Mouse (Mus musculus): ENCODE results near the gene Snx9. TPM values are rescaled to one million over a fixed set of nuclear protein-coding genes. Genes with fewer than 3 reads are reported as not detected.

Gene Snx9
- polyA plus RNA-seq, 1 experiment = 66.3 TPM

DNA sequence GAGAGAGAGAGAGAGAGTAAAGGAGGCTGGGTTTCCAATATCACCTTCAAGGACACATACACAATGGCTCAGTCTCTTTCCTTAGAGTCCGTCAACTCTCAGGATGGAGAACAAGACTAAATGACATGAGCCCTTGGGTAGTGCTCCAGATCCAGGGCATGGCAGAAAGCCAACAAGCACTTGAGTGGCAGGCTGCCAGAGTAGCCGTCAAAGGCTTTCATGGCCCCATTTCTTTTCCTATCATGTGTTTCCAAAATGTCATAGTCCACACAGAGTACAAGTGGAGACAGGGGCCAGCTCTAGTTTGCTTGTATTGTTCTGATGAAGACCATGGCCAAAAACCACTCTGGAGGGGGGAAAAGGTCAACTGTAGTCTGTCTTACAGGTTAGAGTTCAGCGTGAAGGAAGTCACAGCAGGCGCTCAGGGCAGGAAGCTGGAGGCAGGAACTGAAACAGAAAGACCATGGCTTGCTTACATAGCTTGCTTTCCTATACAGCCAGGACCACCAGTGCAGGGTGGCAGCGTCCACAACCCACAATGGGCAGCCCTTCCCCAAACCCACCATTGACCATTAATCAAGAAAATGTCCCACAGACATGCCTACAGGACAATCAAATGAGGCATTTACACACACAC, 43.9 kb upstream of the Snx9 start:
- 51% methylated on average over 5 of the region's 5 CpGs for WGBS

DNA sequence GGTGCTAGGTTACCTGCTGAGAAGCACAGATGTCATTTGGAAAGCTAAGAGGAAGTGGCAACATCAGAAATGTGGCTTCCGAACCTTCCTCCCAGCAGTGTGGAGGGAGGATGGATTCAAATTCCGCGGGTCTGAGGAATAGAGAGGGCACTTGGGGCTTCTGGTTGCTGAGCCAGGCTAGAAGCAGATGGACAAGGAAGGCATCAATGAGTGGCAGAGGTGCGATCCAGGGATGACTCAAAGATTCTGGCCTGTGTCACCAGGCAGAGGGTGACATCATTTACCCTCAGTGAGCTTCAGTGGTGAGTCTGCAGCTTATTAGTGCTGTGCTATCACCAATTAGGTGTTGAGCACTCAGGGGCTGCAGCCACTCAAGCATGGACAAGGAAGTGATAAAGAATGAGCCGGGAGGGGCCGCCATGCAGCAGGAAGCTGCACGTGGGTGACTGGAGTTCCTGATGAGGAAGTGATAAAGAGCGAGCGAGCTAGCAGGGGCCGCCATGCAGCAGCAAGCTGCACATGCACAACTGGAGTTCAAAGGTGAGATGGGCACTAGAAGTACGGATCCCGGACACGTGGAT, 42.8 kb upstream of the Snx9 start:
- 31% methylated on average over 13 of the region's 13 CpGs for WGBS
- no peaks in the 10 kb centered on the region for H3K36me3 ChIP-seq (ENCODE audit: control insufficient read depth, insufficient read depth, low read length)
- TF ChIP-seq CTCF (IDR thresholded peaks at IDR 0.05; ENCODE audit: extremely low read depth, insufficient read length, insufficient replicate concordance, low read depth, low read length) (no peak), POLR2A (IDR thresholded peaks at IDR 0.05; ENCODE audit: low read depth, low read length) (no peak)
- peak overlapping the region; percentile 55 for H3K27ac ChIP-seq (ENCODE audit: insufficient read depth, low read depth, low read length)
- peaks cover 58% of the 10 kb centered on the region for H3K4me1 ChIP-seq (ENCODE audit: control insufficient read depth, insufficient read depth, insufficient read length, low read length)
- no peaks in the 10 kb centered on the region for H3K27me3 ChIP-seq (ENCODE audit: control insufficient read depth, insufficient read depth, low read length)
- H3K4me3 ChIP-seq (ENCODE audit: low read depth, low read length) = no peak overlapping the region

More for the DNA sequence above, 43.9 kb upstream of the Snx9 start:
- H3K4me1 ChIP-seq (ENCODE audit: control insufficient read depth, insufficient read depth, insufficient read length, low read length) = peaks cover 53% of the 10 kb centered on the region
- TF ChIP-seq POLR2A (IDR thresholded peaks at IDR 0.05; ENCODE audit: low read depth, low read length) (no peak), CTCF (IDR thresholded peaks at IDR 0.05; ENCODE audit: extremely low read depth, insufficient read length, insufficient replicate concordance, low read depth, low read length) (no peak)
- H3K36me3 ChIP-seq (ENCODE audit: control insufficient read depth, insufficient read depth, low read length) = no peaks in the 10 kb centered on the region
- no peak overlapping the region for H3K4me3 ChIP-seq (ENCODE audit: low read depth, low read length)
- H3K27ac ChIP-seq (ENCODE audit: insufficient read depth, low read depth, low read length) = peak overlapping the region; percentile 48; the same call in 1 of the 2 replicates
- H3K27me3 ChIP-seq (ENCODE audit: control insufficient read depth, insufficient read depth, low read length) = no peaks in the 10 kb centered on the region

DNA sequence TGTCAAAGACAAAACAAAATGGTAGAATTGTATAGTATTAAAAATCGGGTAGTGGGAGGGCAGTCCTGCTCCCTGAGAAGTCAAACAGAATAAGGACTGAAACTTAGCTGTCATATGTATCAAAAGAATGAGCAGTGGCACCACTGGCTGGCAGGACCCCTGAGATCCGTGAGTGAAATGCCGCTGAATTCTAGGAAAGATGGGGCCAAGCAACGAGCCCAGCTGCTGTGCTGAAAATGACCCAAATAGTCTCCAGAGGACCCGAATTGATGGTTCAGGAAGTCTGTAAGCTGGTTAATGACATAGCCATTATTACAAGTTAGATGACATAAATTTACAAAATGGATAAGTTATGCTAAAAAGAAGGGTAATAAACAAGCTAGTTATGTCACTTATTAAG, 42.2 kb upstream of the Snx9 start:
- 70% methylated on average over 5 of the region's 5 CpGs for WGBS
- Histone ChIP-seq H3K4me1 (ENCODE audit: control insufficient read depth, insufficient read depth, insufficient read length, low read length) (peaks cover 57% of the 10 kb centered on the region), H3K4me3 (ENCODE audit: low read depth, low read length) (no peak overlapping the region), H3K27me3 (ENCODE audit: control insufficient read depth, insufficient read depth, low read length) (no peaks in the 10 kb centered on the region), H3K36me3 (ENCODE audit: control insufficient read depth, insufficient read depth, low read length) (no peaks in the 10 kb centered on the region), H3K27ac (ENCODE audit: insufficient read depth, low read depth, low read length) (peak overlapping the region; percentile 55)
- TF ChIP-seq POLR2A (IDR thresholded peaks at IDR 0.05; ENCODE audit: low read depth, low read length) (no peak), CTCF (IDR thresholded peaks at IDR 0.05; ENCODE audit: extremely low read depth, insufficient read length, insufficient replicate concordance, low read depth, low read length) (no peak)

DNA sequence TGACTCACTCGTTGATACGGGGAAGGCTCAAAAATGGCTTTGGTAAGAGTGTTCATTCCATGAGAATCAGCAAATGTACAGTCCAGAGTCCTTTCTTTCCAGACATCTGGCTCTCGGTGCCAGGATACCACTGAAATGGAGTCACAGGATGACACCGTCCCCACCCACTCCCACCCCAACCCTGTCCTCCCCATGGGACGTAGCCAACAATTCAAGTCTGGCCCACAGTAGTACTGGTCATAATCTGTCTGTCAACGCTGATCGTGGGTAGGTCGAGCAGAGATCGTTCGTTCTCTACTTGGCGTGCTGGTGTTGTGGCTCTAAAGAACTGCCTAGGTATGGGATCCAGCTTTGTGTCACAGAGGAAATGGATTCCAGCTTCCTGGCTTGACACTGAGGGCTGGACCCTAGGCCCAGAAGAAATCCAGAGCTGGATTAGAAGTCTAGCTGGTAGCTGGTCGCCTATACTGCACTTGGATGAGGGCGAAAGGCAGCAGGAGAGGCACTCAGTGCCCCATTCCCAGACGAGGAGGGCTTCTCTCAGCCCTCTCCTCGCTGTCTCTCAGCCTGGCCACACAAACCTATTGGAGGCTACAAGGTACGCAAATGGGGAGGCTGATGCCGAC, 41.6 kb upstream of the Snx9 start:
- Histone ChIP-seq H3K27me3 (ENCODE audit: control insufficient read depth, insufficient read depth, low read length) (no peaks in the 10 kb centered on the region), H3K4me3 (ENCODE audit: low read depth, low read length) (peak overlapping the region; percentile 13; the same call in 1 of the 2 replicates), H3K36me3 (ENCODE audit: control insufficient read depth, insufficient read depth, low read length) (no peaks in the 10 kb centered on the region), H3K4me1 (ENCODE audit: control insufficient read depth, insufficient read depth, insufficient read length, low read length) (peaks cover 55% of the 10 kb centered on the region), H3K27ac (ENCODE audit: insufficient read depth, low read depth, low read length) (peak overlapping the region; percentile 68)
- TF ChIP-seq CTCF (IDR thresholded peaks at IDR 0.05; ENCODE audit: extremely low read depth, insufficient read length, insufficient replicate concordance, low read depth, low read length) (no peak), POLR2A (IDR thresholded peaks at IDR 0.05; ENCODE audit: low read depth, low read length) (no peak)
- WGBS = 89% methylated on average over 17 of the region's 17 CpGs

DNA sequence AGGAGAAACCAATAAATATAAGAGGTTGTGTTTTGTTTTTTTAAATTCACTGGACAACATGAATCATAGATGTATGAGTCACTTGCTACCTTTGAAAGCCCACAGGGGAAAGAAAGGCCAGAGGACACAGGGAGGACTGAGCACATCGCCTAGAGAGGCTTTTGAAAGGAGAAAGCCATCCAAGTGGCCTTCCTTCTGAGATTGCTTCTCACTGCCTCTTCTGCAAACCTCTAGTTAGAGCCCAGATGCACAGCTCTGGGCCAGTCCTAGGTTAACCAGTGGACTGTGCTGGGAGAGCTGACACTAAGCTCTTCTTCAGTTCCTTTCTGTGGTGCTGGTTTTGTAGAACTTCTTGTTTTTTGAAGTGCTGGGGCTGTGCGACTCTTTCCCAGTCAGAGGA, 40.9 kb upstream of the Snx9 start:
- H3K4me3 ChIP-seq (ENCODE audit: low read depth, low read length) = peak overlapping the region; percentile 20; the same call in 1 of the 2 replicates
- H3K4me1 ChIP-seq (ENCODE audit: control insufficient read depth, insufficient read depth, insufficient read length, low read length) = peaks cover 55% of the 10 kb centered on the region
- TF ChIP-seq POLR2A (IDR thresholded peaks at IDR 0.05; ENCODE audit: low read depth, low read length) (no peak), CTCF (IDR thresholded peaks at IDR 0.05; ENCODE audit: extremely low read depth, insufficient read length, insufficient replicate concordance, low read depth, low read length) (no peak)
- H3K36me3 ChIP-seq (ENCODE audit: control insufficient read depth, insufficient read depth, low read length) = no peaks in the 10 kb centered on the region
- H3K27me3 ChIP-seq (ENCODE audit: control insufficient read depth, insufficient read depth, low read length) = no peaks in the 10 kb centered on the region
- WGBS = 70% methylated on average over 2 of the region's 2 CpGs
- peak overlapping the region; percentile 34 for H3K27ac ChIP-seq (ENCODE audit: insufficient read depth, low read depth, low read length)

DNA sequence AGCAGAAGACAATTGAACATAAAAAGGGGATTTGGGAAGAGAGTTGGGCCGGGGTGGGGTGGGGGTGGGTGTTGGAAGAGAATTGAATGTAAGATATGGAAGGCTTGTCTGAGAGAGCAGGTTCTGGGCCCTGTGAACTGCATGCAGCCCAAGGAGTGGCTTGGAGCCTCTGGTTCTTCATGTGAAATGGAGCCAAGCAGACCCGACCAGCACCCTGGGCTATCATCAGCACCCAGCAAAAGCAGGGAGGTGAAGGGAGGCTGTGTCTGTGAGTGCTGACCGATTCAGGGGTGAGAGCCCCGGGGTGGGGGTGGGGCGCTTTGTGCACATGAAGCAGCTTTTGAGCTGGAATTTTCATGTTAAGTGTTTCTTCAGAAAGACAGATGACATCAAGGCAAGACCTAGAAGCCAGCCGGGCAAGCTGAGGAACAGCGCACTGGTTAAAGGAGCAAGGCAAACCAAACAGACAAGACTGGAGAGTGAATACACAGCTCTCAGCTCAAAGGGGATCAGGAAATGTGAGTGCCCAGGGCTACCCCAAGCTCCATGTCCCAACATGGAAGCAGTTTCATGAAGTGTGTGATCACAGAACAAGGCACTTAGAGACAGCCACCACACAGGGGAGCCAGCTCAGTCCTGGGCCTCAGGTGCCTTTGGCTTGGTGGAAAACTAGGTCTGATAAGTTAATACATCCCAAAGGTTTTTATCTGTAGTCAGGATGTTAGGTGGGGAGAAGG, 40.1 kb upstream of the Snx9 start:
- H3K4me1 ChIP-seq (ENCODE audit: control insufficient read depth, insufficient read depth, insufficient read length, low read length) = peaks cover 59% of the 10 kb centered on the region

More for the DNA sequence above, 40.1 kb upstream of the Snx9 start:
- WGBS = 73% methylated on average over 7 of the region's 7 CpGs
- H3K27me3 ChIP-seq (ENCODE audit: control insufficient read depth, insufficient read depth, low read length) = no peaks in the 10 kb centered on the region
- peak overlapping the region; percentile 88 for H3K27ac ChIP-seq (ENCODE audit: insufficient read depth, low read depth, low read length)
- TF ChIP-seq POLR2A (IDR thresholded peaks at IDR 0.05; ENCODE audit: low read depth, low read length) (no peak), CTCF (IDR thresholded peaks at IDR 0.05; ENCODE audit: extremely low read depth, insufficient read length, insufficient replicate concordance, low read depth, low read length) (no peak)
- H3K36me3 ChIP-seq (ENCODE audit: control insufficient read depth, insufficient read depth, low read length) = no peaks in the 10 kb centered on the region
- no peak overlapping the region for H3K4me3 ChIP-seq (ENCODE audit: low read depth, low read length)
